Mouse (Mus musculus) midbrain, postnatal 0 days (tissue): ENCODE results near the gene Hspg2. TPM values are rescaled to one million over a fixed set of nuclear protein-coding genes. Genes with fewer than 3 reads are reported as not detected.

Experiments used
- ATAC-seq: fragments of 200-750 bp; cut with Nextera tagmentation; 2 replicates; pipeline ENCODE4 v1.8.0; 2017; ENCODE audit warnings: moderate number of reproducible peaks, mild to moderate bottlenecking, moderate TSS enrichment, moderate library complexity; ENCODE audit not compliant: low FRiP score
- DNase-seq: peaks from one replicate; pipeline ENCODE4 v3.0.0-alpha.2; 2015; ENCODE audit warnings: low spot score
- H3K27ac ChIP-seq: fragments of 300-500 bp; sonication (generic); 2 replicates; pipeline ENCODE4 v1.5.1; 2014; ENCODE audit warnings: low read depth, mild to moderate bottlenecking, low read length, mixed read lengths
- H3K27me3 ChIP-seq: fragments of 300-500 bp; sonication (generic); 2 replicates; pipeline ENCODE4 v1.6.1; 2014; ENCODE audit warnings: low read length, control low read depth, mixed read lengths; ENCODE audit not compliant: insufficient read depth
- H3K36me3 ChIP-seq: fragments of 300-500 bp; sonication (generic); 2 replicates; pipeline ENCODE4 v1.6.1; 2014; ENCODE audit warnings: low read length, control low read depth, mixed read lengths; ENCODE audit not compliant: insufficient read depth
- H3K4me1 ChIP-seq: fragments of 300-500 bp; sonication (generic); 2 replicates; pipeline ENCODE4 v1.6.1; 2014; ENCODE audit warnings: mild to moderate bottlenecking, control low read depth, antibody characterized with exemption, low read length, mixed read lengths; ENCODE audit not compliant: insufficient read depth
- H3K4me2 ChIP-seq: fragments of 300-500 bp; sonication (generic); 2 replicates; pipeline ENCODE4 v1.6.1; 2014; ENCODE audit warnings: low read depth, mild to moderate bottlenecking, low read length, mixed read lengths; ENCODE audit not compliant: poor library complexity, severe bottlenecking
- H3K4me3 ChIP-seq: fragments of 300-500 bp; sonication (generic); 2 replicates; pipeline ENCODE4 v1.5.1; 2014; ENCODE audit warnings: low read depth, mild to moderate bottlenecking, low read length, moderate library complexity
- H3K9ac ChIP-seq: fragments of 300-500 bp; sonication (generic); replicated peaks from 2 replicates; pipeline ENCODE4 v1.6.1; 2014; ENCODE audit warnings: mild to moderate bottlenecking, low read length, moderate library complexity, mixed read lengths; ENCODE audit not compliant: poor library complexity, severe bottlenecking
- H3K9me3 ChIP-seq: fragments of 300-500 bp; sonication (generic); 2 replicates; pipeline ENCODE4 v1.6.1; 2016; ENCODE audit warnings: low read length, control low read depth
- CTCF ChIP-seq: IDR thresholded peaks from 2 replicates; pipeline ENCODE4 v1.5.1; 2016; ENCODE audit warnings: antibody characterized with exemption, mild to moderate bottlenecking
- WGBS: fragments of 180-500 bp; shearing (Covaris S2); extraction: QIAGEN DNeasy Blood & Tissue Kit; methylation state at CpG from one replicate; pipeline ENCODE4 v1.1.7; 2014; 5-methylcytosine and 5-hydroxymethylcytosine counted together
- polyA plus RNA-seq: library from polyadenylated mRNA; unstranded; fragments of >200 nt; fragmentation: Nextera tagmentation; extraction: Ambion mirVana; gene quantifications from 2 replicates; pipeline ENCODE4 v1.2.1, GENCODE M21; 2015
- total RNA-seq: library from RNA; depleted of rRNA; stranded (reverse); fragments of >200 nt; gene quantifications from 2 replicates; pipeline ENCODE4 v1.2.3, GENCODE M21; 2014

The Hspg2 gene
- total and polyA plus RNA-seq, 2 experiments from 2014 or later: 2.2 to 30.5 TPM

GRCm38 (mm10) chr4:137486081-137487014 is 17.8 kb downstream of the Hspg2 start:
- H3K27me3 ChIP-seq: no peaks in the 10 kb centered on the region
- no peaks in the 10 kb centered on the region for H3K9me3 ChIP-seq
- H3K27ac ChIP-seq: peak overlapping the region; percentile 34; the same call in 1 of the 2 replicates
- no peaks in the 10 kb centered on the region for H3K36me3 ChIP-seq
- no peak overlapping the region for H3K9ac ChIP-seq
- H3K4me2 ChIP-seq: no peak overlapping the region
- H3K4me3 ChIP-seq: no peak overlapping the region
- 43% methylated on average over 20 of the region's 20 CpGs for WGBS
- no peak for TF ChIP-seq CTCF
- ATAC-seq (no peak), DNase-seq (no peak)
- peaks cover 10% of the 10 kb centered on the region; the same call in 1 of the 2 replicates for H3K4me1 ChIP-seq

- WGBS: 47% methylated on average over 10 of the region's 10 CpGs
- DNase-seq: no peak
- no peak overlapping the region for H3K9ac ChIP-seq
- no peaks in the 10 kb centered on the region for H3K27me3 ChIP-seq
- no peak overlapping the region for H3K4me3 ChIP-seq
- no peaks in the 10 kb centered on the region for H3K36me3 ChIP-seq
- H3K27ac ChIP-seq: no peak overlapping the region
- no peaks in the 10 kb centered on the region for H3K9me3 ChIP-seq
- H3K4me2 ChIP-seq: no peak overlapping the region
- TF ChIP-seq CTCF: no peak
- peaks cover 10% of the 10 kb centered on the region; the same call in 1 of the 2 replicates for H3K4me1 ChIP-seq
- peak; percentile 15; the same call in 1 of the 2 replicates for ATAC-seq
These were observed 18.9 kb downstream of the Hspg2 start for GRCm38 (mm10) chr4:137487286-137488000.

- no peak overlapping the region for H3K9ac ChIP-seq
- no peaks in the 10 kb centered on the region for H3K27me3 ChIP-seq
- DNase-seq (no peak), ATAC-seq (no peak)
- no peak for TF ChIP-seq CTCF
- H3K9me3 ChIP-seq: no peaks in the 10 kb centered on the region
- no peak overlapping the region for H3K4me3 ChIP-seq
- H3K4me2 ChIP-seq: no peak overlapping the region
- H3K4me1 ChIP-seq: peaks cover 10% of the 10 kb centered on the region; the same call in 1 of the 2 replicates
- WGBS: 40% methylated on average over 11 of the region's 11 CpGs
- no peaks in the 10 kb centered on the region for H3K36me3 ChIP-seq
- no peak overlapping the region for H3K27ac ChIP-seq
These were observed 19.5 kb downstream of the Hspg2 start for GRCm38 (mm10) chr4:137488038-137488437.

- Histone ChIP-seq H3K9me3 (no peaks in the 10 kb centered on the region), H3K4me1 (peaks cover 10% of the 10 kb centered on the region; the same call in 1 of the 2 replicates), H3K4me2 (no peak overlapping the region), H3K4me3 (no peak overlapping the region), H3K9ac (no peak overlapping the region), H3K36me3 (no peaks in the 10 kb centered on the region), H3K27me3 (no peaks in the 10 kb centered on the region), H3K27ac (no peak overlapping the region)
- 15% methylated on average over 12 of the region's 12 CpGs for WGBS
- no peak for DNase-seq
- TF ChIP-seq CTCF: peak; percentile 56
- ATAC-seq: peak; percentile 59
These were observed 20.2 kb downstream of the Hspg2 start for GRCm38 (mm10) chr4:137488571-137489303.

- H3K27ac ChIP-seq: no peak overlapping the region
- H3K4me2 ChIP-seq: no peak overlapping the region
- H3K4me1 ChIP-seq: peaks cover 10% of the 10 kb centered on the region; the same call in 1 of the 2 replicates
- WGBS: 65% methylated on average over 8 of the region's 8 CpGs
- no peak for DNase-seq
- no peak overlapping the region for H3K9ac ChIP-seq
- no peak for ATAC-seq
- no peaks in the 10 kb centered on the region for H3K9me3 ChIP-seq
- no peaks in the 10 kb centered on the region for H3K27me3 ChIP-seq
- H3K36me3 ChIP-seq: no peaks in the 10 kb centered on the region
- H3K4me3 ChIP-seq: no peak overlapping the region
- TF ChIP-seq CTCF: no peak
These were observed 21.4 kb downstream of the Hspg2 start for GRCm38 (mm10) chr4:137489996-137490395.
